Mouse (Mus musculus) kidney, postnatal 25 days (tissue): ENCODE data around the gene Gcm1.
A peak's percentile ranks its signal among the peaks of the same experiment; 100 is the strongest.

Source experiments
- DNase-seq, 2 experiments: peaks; one replicate each; pipeline ENCODE4 v3.0.0; 2021; ENCODE audit warnings: mixed read lengths in 2 of 2

Gene Gcm1

DNA sequence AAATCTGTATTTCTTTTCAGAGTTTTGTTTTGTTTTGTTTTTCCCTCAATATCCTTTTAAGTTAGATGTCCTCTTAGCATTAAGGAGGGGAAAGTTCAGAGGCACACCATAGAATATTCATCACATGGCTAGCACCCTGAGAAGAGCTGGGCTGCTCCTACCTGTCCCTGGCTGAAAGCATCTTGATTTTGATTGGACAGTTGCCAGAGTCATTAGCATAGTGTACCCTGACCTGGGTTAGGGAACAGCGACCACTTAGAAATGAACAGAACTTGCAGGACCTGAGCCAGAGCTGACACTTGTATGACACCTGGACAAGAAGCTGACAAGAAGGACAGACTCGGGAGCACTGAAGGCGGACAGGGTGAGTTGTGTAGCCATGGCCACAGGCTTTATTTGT lies at the start of gene Gcm1:
Gene Gcm1 (plus strand): TSS at position 248 of the 400 bp plus-strand sequence.
- DNase-seq, result peak; percentile 43 to 64

DNA sequence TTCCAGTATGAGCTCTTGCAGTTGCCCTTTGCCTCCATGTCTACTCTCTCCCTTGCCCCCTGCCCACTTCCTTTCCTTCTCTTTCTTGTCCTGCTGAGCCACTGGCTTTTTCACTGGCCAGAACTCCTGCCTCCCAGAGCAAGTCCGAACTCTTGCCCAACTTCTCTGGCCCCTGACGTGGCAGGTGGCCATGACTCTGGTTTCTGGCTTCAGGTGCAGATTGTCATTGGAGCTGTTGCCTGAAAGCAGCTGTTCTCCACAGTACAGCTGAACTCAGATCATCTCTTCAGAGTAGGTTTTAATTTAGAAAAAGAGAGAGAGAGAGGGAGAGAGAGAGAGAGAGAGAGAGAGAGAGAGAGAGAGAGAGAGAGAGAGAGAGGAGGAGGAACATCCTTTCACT lies 48.4 kb upstream of the Gcm1 start:
- no peak for DNase-seq

DNA sequence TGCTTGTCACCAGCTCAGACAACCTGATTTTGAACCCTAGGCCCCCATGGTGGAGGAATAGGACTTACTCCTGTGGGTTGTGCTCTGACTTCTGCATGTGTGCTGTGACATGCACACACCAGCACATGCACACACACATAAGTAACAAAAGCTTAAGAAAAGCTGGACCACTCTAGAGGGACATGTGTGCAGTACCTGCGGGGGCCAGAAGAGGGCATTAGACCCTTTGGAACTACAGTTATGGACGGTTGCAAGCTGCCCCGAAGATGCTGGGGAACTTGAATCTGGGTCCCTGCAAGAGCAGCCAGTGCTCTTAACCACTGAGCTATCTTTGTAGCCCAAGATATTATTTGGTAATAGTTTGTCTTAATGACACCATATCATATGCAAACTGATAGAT lies 46.2 kb upstream of the Gcm1 start:
- DNase-seq, result peak in 1 of 2 experiments; percentile 66

DNA sequence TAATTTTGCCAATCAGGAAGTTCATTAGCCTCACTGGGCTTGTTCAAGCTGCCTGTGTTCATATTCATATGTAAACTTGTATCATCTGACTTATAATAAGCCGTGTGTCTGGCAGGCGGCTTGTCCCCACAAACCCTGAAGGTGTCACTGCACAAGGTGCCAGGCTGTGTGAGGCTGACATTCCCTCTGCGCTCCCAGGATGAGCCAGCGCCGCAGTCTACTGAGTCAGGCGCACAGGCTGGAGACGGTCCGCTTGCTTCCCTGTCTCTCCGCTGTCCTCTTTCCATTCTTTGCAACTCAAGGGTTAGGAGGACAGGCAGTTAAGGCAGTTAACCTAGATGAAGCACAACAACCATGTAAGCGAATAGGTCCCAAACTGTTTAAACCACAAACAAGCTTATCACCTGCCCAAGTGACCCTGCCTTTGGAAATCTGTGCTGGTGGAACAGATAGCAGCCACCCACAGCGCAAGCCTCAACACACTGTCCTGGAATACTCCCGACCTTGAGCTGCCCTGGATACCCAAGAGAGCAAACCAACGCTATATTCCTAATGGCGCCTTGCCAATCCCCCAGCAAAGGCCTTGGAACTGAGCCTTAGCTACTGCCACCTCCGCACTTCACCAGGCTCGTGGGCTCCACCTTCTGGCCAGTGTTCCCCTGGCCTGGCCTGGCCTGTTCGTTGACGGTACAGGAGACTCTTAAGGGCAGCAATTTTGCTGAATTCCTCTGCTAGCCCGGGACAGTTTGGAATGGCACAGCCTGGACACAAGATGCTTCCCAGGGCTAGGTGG lies 45.3 kb upstream of the Gcm1 start:
- peak; percentile 92 to 94 for DNase-seq

DNA sequence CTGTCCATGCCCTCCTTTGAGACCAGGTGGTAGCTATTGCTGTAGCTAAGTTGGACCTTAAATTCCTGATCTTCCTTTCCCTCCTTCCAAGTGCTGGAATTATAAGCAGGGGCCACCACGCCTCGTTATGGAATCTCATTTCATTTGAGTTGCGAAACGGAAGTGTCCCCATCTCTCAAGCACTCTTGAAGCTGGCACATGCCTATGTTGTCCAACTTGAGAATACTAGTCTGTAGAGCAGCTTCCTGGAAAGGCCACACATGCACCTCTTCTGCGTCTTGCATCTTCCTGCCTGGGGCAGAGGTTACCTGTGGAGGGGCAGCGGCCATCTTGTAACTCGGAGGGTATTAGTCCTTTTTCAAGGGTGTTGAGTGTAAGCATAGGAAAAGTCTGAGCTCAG lies 42.3 kb upstream of the Gcm1 start:
- DNase-seq, result no peak

DNA sequence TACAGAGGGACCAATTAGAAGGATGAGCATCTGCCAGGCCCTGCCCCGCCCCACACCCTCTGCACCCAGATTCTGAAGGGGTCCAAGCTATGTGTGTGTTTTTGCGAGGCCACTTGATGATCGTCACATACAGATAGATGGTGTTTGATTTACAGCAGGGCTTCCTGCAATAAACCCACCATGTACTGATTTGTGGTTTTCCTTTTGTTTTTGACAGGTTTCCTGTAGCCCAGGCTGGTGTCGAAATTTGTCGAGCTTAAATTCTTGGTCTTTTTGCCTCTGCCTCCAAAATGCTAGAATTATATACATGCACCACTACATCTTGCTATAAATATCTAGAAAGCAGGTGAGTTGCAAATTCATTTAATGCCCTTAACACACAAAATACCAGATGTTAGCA lies 41.5 kb upstream of the Gcm1 start:
- DNase-seq, result no peak

DNA sequence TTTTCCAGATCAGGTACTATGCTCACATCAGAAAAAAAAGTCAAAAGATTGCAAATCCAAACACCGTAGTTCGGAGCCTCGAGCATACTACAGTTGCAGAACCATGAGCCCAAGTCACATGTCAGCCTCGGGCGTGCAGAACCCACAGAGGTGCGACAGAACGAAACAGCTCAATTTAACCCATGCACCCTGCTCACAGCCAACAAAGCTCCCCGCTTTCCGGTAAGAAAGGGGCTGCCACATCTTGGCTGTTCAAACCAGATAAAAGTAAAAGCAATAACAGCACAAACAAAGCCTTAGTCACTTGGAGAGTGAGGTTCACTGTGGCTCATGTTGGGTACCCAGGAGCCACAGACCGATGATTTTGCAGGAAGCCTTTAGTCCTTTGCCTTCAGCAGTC lies 41.0 kb upstream of the Gcm1 start:
- no peak for DNase-seq

DNA sequence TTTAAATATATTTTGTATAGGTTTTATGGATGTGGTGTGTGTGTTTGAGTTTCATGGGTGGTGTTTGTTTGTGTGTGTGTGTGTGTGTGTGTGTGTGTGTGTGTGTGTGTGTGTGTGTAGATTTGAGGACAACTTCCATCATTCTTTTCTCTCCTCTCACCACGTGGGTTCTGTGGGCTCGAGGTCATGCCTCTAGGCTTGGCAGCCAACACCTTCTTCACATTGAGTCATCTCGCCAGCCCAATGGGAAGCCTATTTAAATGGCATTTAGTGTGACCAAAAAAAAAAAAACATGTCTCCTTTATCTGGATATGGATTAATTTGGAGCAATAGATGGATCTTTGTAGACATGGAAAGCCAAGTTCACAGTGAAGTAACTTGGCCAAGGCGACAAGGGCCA lies 39.7 kb upstream of the Gcm1 start:
- DNase-seq, result no peak

DNA sequence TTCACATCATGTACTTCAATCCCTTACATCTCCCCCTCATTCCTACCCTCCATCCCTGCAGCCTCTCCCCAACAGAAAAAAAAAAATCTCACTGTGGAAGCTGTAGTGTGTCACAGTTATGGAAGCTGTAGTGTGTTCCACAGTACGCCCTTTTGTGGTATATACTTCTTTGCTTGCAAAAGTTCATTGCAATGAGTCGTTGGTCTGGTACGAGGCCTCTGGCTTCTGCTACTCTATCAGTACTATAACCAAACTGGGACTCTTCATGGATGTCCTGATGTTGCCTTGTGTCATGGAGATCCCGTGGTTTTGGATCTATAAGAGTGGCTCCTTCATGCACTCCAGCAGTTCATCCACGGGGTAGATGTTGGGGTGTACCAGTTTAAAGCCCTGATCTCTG lies 39.0 kb upstream of the Gcm1 start:
- DNase-seq, result no peak

DNA sequence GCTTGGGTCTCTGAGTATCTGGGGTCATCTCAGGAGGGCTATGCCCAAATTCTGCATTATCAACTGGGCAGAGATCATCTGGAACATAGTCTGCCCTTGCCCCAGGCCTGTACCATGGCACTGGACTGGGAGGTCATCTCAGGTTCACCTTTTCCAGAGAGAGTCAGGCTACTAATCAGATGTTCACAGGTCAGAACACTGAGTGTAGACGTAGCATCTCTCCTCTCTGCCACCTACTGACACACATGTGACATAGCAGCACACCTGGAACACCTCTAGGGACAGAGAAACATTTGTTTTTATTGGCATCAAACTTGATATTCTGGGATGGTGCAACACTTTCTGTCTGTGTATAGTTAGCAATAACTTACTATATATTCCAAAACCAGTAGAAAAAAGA lies 37.9 kb upstream of the Gcm1 start:
- DNase-seq, result no peak

DNA sequence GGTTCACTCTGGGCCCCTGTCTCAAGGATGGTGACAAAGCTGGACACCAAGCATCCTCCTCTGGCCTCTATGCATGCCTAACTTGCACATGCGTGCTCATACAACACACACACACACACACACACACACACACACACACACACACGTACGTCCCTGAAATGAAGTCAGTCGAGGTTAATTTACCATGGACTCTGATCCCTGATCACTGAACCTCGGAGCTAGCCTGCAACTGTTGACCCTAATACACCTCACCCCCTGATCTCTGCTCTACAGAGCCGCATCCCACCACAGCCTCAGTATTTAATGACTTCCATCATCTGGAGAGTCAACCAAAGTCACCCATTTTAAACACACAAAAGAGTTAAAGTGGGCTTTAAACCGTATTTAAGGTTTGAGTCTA lies 35.9 kb upstream of the Gcm1 start:
- peak; percentile 43 to 64 for DNase-seq

DNA sequence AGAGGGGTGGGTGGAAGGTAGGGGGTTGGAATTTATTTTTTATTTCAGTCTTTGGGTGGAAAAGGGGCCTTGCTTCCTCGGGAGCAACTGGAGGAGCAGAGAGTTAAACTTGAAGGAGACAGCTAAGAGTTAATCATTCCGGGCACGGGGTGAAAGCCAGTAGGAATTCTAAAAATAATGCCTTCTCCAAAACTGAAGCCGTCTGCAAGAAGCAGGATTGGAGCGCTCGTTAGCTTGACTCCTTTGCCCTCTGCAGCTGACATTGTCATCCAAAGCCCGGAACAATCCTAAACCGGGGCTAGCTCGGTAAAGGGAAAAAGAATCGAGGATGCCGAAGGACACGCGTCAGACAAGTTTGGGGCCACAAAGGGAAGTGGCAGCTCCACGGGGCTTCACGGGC lies 35.4 kb upstream of the Gcm1 start:
- peak in 1 of 2 experiments; percentile 19 for DNase-seq

DNA sequence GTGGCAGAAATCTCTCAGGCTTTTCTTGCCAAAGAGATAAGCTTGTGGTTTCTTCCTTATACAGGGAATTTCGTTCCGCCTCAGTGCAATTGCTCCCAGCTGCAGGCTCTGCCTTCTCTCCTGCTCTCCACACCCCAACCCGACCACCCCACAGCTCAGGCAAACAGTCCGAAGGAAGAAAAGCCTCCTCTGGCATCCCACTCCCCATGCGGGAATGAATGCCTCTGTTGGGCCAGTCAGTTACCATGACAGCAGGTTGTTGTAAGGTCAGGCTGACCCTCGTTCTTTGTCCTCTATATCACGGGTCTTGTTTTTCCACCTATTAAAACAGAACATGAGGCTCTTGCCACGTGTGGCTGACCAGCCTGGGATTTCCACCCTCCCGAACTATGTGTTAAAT lies 30.5 kb upstream of the Gcm1 start:
- peak; percentile 38 to 82 for DNase-seq

DNA sequence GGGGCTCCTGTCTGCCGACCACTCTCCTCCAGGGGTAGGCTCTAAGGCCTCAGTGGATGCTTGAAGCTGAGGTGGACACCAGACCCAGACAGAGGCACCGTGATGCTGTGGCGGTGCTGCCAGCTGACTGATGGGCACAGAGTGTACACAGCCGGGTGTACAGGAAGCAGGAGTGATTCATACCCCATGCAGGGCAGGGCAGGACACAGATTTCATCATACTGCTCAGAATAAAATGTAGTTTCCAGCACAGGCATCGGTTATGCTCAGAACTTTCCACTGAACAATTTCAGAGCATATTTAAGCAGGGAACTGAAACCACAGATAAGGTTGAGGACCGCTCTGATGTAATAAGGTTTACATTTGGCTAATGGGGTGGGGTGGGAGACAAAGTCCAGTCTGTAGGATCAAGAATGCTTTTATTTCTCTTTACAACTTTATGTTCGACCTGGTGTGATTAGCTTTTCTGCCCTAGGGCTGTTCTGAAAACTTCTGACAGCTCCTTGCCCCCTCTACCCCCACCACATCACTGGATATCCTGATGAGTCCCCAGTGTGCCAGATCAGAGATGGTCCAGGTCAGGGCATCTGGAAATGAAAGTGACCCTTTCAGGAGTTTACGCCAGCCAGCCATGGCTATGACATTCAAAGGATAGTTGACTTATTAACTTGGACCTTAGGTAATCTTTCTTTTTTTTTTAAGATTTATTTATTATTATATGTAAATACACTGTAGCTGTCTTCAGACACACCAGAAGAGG lies 29.4 kb upstream of the Gcm1 start:
- DNase-seq, result peak; percentile 14 to 76

DNA sequence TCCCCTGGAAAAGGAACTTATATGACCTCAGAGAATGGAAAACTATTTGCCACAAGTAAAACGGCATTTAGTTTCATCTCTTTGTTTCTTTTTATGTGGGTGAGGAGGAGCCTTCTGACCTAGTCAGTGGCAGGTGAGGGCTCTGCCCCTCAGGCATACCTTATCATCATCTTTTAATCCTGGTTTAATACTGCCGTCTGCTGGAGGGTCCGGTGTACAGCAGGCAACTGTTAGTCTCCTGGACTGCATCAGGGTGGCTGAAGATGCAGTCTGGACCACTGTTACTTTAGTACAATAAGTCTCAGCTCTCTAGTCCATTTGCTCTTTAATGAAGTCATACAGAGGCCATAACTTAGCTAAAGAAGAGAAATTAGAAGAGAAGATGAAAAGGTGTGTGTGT lies 26.9 kb upstream of the Gcm1 start:
- DNase-seq, result peak; percentile 71 to 83

DNA sequence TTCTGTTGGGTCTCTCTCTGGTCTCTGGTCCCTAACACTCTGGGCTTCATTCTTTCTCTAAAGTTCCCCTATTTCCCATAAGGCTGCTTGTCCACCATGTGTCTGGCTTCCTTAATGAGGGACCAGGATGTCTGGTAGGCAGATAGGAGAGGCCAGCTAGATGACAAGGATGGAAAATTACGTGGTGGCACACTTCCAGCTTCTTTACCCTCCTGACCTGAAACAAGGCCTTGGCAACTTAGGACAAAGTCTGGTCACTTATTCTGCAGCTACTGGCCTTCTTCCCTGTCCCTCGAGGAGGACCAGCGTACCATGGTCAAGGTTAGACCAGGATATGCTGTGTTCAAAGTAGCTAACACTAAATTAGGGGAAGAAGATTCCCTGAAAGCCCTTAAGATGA lies 24.6 kb upstream of the Gcm1 start:
- DNase-seq, result peak; percentile 73 to 74

DNA sequence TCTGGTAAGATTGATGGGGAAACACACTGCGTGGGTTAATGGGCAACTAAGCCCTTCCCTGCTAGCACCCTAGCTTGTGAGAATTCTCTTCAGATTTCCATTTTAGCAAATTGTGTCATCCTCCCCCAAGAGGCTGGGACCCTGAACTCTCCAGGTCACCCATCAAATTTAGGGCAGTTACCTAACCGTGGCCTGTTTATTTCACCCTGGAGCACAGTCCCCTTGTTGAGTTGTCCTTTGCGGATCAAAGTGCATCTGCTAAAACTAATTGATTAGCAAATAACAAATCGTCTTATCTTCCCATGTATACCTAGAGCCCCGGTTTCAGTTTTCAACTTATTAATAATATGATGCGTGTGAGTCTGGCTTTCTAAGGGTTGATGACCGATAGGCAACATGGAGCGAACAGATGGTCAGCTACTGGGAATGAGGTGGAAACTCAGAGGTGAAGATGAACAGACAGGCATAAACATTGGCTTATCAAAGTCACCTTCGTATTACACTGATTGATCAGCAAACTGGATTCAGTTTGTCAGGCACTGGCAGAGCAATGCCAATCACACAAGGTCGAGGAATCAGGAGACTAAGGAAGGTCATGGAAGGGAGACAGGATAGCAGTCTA lies 20.8 kb upstream of the Gcm1 start:
- DNase-seq, result no peak

DNA sequence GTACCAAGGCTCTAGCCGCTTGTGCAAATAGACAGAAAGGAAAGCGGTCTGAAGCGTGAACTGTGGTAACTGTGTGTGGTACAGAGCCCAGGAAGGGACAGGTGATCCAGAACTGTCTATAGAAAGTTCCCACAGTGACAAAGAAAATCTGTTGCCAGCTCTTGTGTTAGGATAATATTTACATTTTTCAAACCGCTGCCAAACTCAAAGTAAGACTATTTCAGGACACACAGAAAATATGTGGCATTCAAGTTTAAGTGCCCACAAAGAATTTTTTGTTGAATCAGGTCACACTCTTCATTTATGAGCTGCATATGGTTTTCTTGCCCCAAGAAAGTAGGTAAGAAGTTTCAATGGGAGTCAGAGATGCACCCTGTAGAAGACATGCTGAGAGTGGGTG lies 18.8 kb upstream of the Gcm1 start:
- DNase-seq, result no peak

DNA sequence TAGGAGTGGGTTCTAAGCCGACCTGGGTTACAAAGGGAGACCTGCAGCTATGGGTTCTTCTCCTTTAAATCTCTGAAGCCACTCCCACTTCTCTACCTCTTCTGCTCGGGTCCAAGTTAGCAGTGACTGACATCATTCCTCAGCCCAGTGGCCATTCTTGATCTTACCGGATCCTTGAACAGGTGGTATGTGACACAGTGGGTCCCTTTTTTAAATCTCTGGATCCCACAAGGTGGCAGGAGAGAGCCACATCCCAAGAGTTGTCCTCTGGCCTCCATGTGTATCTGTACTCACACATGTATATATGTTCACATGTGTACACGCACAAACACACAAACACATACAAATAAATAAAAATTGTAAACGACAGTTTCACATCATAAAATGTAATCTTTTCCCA lies 16.4 kb upstream of the Gcm1 start:
- DNase-seq, result no peak

DNA sequence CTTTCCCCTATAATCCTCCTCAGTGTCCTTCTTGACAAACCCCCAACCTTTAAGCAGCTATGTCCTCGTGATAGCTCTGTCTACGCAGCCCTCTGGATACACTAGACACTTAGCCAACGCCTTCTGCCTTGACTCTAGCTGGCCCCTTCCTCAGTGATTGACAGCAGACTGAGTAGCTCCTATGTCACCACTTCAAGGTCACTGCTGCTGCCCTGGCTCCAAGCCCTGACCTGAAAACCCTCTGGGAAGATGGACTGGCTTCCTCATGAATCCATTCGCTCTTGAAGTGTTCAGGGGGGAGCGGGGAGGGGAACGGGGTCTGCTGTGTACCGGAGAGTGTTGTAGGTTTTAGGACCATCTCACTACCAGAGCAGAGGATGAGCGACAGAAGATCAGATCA lies 15.9 kb upstream of the Gcm1 start:
- no peak for DNase-seq

DNA sequence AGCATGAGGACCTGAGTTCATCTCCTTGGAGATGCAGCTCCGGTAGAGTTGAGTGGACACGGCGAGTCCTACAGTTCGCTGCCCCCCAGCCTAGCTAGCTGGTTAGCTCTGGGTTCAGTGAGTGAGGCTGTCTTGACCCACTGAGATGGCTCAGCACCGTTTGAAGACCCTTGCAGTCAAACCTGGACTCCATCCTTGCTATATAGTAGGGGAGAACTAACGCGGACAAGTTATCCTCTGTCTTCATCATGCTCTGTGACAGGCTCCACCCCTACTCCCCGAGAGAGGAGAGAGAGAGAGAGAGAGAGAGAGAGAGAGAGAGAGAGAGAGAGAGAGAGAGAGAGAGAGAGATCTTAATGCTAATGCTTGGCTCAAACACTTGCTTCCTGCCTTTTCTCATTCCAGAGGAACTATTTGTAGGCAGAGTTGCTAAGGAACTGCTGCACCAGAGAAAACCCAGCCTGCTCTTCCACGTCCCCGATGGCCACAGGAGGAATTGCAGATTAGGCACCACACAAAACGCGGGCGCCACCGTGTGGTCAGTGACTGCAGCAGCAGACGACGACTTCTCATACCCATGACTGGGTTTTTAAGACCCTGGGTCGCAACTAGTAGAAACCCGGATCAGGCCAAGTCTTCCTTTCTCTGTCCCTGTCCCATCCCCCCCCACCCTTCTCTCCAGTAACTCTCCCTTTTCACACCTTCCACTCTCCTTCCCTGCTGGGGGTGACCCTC lies 12.8 kb upstream of the Gcm1 start:
- DNase-seq, result peak; percentile 78 to 82

DNA sequence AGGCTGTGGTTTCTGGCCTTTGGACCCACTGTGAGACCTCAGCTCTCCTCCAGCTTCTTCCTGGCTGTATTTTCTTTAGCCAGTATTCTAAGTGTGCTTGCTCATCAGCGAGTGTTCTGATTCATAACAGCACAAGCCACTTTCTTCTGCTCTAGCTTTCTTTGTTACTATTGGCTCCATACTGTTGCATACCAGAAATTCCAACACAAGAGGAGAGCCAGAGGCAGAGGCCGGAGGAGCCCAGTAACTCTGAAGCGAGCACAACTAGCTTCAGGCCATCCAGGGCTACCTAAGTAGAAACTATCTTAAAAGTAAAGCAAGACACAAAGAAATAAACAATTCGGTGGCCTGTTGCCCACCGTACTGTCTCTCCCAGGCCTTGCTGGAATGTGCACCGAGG lies 6.6 kb upstream of the Gcm1 start:
- DNase-seq, result peak in 1 of 2 experiments; percentile 36

DNA sequence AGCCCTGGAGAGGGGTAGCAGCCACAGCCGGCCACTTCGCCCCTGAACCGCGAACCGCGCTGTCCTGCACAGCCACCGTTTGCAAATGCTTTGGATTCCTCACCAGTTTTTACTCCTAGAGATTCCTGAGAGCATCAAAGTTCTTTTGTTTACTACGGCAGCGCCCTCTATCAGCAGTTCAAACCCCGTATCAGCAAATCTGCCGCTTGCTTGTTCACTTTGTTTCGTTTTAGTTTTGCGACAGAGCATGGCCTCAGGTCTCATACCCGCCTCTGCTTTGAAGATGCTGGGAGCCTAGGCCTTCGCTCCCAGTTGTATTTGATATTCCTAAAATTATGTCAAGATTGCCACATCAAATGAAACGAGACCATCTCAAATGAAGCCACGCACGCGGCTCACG lies 5.0 kb upstream of the Gcm1 start:
- peak; percentile 30 to 38 for DNase-seq
